ENCODE assay signal across 20 mouse cellular contexts in the genomic region with DNA sequence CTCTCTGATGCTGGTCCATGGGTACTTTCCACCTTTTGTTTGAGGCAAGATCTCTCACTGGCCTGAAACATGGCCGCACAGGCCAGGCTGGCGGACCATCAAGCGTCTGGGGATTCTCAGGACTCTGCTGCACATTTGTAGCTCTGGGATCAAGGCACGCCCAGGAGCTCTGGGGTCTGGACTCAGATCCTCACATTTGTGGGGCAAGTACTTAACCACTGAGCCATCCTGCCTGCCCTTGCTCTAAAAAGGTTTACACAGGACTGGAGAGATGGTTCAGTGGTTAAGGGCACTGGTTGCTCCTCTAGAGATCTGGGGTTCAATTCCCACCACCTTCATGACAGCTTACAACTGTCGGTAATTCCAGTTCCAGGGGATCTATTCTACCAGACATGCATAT. TPM values are rescaled to one million over a fixed set of nuclear protein-coding genes. Genes with fewer than 3 reads are reported as not detected.
"Had no signal": no experiment of that assay in that cellular context is flagged by ENCODE, and none has a peak within 500 bp of the region (broad histone marks: within the 10 kb centered on the region; RNA-seq: fewer than 3 reads in every experiment).

No protein-coding gene starts in this region.

- DNase-seq: left cerebral cortex, postnatal 4 days; liver; liver, embryonic 13.5 days; liver, postnatal 0 days; lung, adult 18-20 months; lung, adult 2 months; lung, embryonic 14.5 days; lung, postnatal 10 days; lung, postnatal 36 days; lung, postnatal 4 days; midbrain, embryonic 14.5 days had no signal

RNA-seq across cellular contexts. Expression of gene Slc51b, which starts 8.2 kb away (rescaled TPM):
- total RNA-seq: left cerebral cortex, postnatal 10 days; left cerebral cortex, postnatal 14 days; left cerebral cortex, postnatal 25 days; left cerebral cortex, postnatal 36 days; left cerebral cortex, postnatal 4 days; megakaryocyte progenitor cell, adult 5-6 weeks; megakaryocyte, adult 5-6 weeks; megakaryocyte-erythroid progenitor cell, adult 5-6 weeks; midbrain, postnatal 0 days; monocyte, adult 5-6 weeks had no signal

RNA-seq across cellular contexts. Expression of gene Rasl12, which starts 32.6 kb away (rescaled TPM):
- total RNA-seq: megakaryocyte progenitor cell, adult 5-6 weeks; megakaryocyte-erythroid progenitor cell, adult 5-6 weeks had no signal

RNA-seq across cellular contexts. Expression of gene Kbtbd13, which starts 39.5 kb away (rescaled TPM):
- total RNA-seq: megakaryocyte, adult 5-6 weeks; megakaryocyte-erythroid progenitor cell, adult 5-6 weeks; monocyte, adult 5-6 weeks had no signal
